Mouse (Mus musculus): ENCODE results near the gene Gbp4.

- TF ChIP-seq CTCF (IDR thresholded peaks at IDR 0.05; ENCODE audit: low read depth) (no peak), EP300 (IDR thresholded peaks at IDR 0.05; ENCODE audit: low read depth) (no peak)
Observed at GRCm38 (mm10) chr5:105081900-105082299, 57.5 kb downstream of the Gbp4 start.

All from liver, postnatal 0 days (tissue).